Mouse (Mus musculus) neural tube, embryonic 12.5 days (tissue): ENCODE measurements around the gene Trpc5os. TPM values are rescaled to one million over a fixed set of nuclear protein-coding genes. Genes with fewer than 3 reads are reported as not detected.

ENCODE experiments used
- ATAC-seq: fragments of 200-750 bp; cut with Nextera tagmentation; 2 replicates; pipeline ENCODE4 v1.8.0; 2017; ENCODE audit warnings: low read depth, mild to moderate bottlenecking, moderate TSS enrichment, moderate library complexity; ENCODE audit not compliant: low FRiP score
- H3K27ac ChIP-seq: fragments of 300-500 bp; sonication (generic); 2 replicates; pipeline ENCODE4 v1.5.1; 2016
- H3K27me3 ChIP-seq: fragments of 300-500 bp; sonication (generic); replicated peaks from 2 replicates; pipeline ENCODE4 v1.6.1; 2016; ENCODE audit warnings: mild to moderate bottlenecking
- H3K36me3 ChIP-seq: fragments of 300-500 bp; sonication (generic); 2 replicates; pipeline ENCODE4 v1.6.1; 2016; ENCODE audit warnings: mild to moderate bottlenecking
- H3K4me1 ChIP-seq: fragments of 300-500 bp; sonication (generic); 2 replicates; pipeline ENCODE4 v1.6.1; 2016
- H3K4me2 ChIP-seq: fragments of 300-500 bp; sonication (generic); replicated peaks from 2 replicates; pipeline ENCODE4 v1.6.1; 2016; ENCODE audit warnings: mild to moderate bottlenecking
- H3K4me3 ChIP-seq: fragments of 300-500 bp; sonication (generic); 2 replicates; pipeline ENCODE4 v1.5.1; 2016
- H3K9ac ChIP-seq: fragments of 300-500 bp; sonication (generic); 2 replicates; pipeline ENCODE4 v1.6.1; 2016; ENCODE audit warnings: mild to moderate bottlenecking
- H3K9me3 ChIP-seq: fragments of 300-500 bp; sonication (generic); 2 replicates; pipeline ENCODE4 v1.6.1; 2016; ENCODE audit warnings: mild to moderate bottlenecking
- WGBS: fragments of 180-500 bp; shearing (Covaris S2); methylation state at CpG from one replicate; pipeline ENCODE4 v1.1.7; 2016; 5-methylcytosine and 5-hydroxymethylcytosine counted together
- polyA plus RNA-seq: library from polyadenylated mRNA; unstranded; fragments of >200 nt; fragmentation: Nextera tagmentation; extraction: Ambion mirVana; gene quantifications from 2 replicates; pipeline ENCODE4 v1.2.1, GENCODE M21; 2016

Trpc5os gene
- 0.05 TPM in 1 of 2 replicates, not detected in the other for polyA plus RNA-seq

DNA sequence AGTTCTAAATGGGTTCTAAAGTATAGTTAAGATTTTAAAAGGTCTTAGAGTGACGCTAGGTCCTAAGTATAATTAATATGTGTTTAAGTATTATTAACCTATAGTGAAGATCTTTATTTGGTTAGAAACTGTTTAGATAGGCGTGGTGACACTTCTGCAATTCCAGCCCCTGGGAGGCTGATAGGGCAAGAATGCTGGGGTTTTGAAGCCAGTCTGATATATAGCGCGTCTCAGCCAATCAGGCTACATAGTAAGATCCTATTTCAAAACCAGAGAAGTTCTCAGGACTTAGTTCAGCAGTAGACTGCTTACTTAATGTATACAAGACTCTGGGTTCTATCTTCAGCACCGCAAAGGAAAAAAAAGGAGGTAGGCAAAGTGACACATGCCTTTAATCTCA, at the start of gene Trpc5os:
Gene Trpc5os (plus strand): TSS at position 301 of the 400 bp plus-strand sequence.
- ATAC-seq, result no peak
- Histone ChIP-seq H3K9ac (no peak within 1 kb of the TSS), H3K27me3 (no peaks in the 10 kb centered on the region), H3K4me3 (no peak within 1 kb of the TSS), H3K4me1 (no peaks in the 10 kb centered on the region), H3K27ac (no peak within 1 kb of the TSS), H3K9me3 (no peaks in the 10 kb centered on the region), H3K36me3 (no peaks in the 10 kb centered on the region), H3K4me2 (no peak within 1 kb of the TSS)
- 90% methylated on average over 5 of the region's 5 CpGs for WGBS

DNA sequence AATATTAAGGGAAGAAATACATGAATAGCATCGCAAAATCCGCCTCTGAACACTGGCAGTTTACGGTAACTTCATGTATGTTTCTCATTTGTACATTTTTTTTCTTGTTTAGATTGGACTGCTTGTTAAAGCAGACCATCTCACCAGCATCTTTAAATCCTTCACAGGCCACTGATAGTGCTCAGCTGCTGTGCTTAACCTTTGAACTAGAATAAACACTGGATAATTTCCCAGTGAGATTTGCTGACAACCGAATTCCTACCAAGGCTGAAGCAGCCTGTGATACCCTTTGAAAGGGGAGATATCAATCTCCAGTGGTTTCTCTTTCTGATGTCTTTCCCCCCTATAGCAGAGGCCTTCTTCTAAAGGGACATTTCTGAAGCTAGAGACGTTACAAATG, 48.3 kb upstream of the Trpc5os start:
- no peaks in the 10 kb centered on the region for H3K4me1 ChIP-seq
- H3K4me2 ChIP-seq, result no peak overlapping the region
- 83% methylated on average over 5 of the region's 5 CpGs for WGBS
- H3K27me3 ChIP-seq, result no peaks in the 10 kb centered on the region
- no peaks in the 10 kb centered on the region for H3K36me3 ChIP-seq
- no peak overlapping the region for H3K27ac ChIP-seq
- no peak overlapping the region for H3K9ac ChIP-seq
- no peaks in the 10 kb centered on the region for H3K9me3 ChIP-seq
- no peak for ATAC-seq
- no peak overlapping the region for H3K4me3 ChIP-seq

DNA sequence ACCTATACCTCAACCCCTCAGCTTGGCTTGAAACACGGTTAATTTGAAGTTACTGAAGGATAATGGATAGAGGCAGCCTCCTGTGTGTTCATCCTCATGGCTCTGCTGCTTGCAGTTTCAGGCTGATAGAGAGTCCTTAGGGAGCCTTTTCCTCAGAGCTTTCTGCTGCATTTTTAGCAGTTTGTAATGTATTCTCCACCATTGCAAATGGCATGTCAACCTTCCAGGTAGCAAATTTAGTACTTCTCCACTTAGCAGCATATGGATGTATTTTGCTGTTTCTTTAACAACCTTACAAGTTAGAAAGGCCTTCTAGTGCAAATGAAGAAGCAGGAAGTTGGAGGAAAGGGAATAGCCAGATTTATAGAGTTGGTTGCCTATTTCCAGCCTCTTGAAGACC, 36.1 kb upstream of the Trpc5os start:
- Histone ChIP-seq H3K27me3 (no peaks in the 10 kb centered on the region), H3K4me3 (no peak overlapping the region), H3K4me2 (no peak overlapping the region), H3K36me3 (no peaks in the 10 kb centered on the region), H3K4me1 (no peaks in the 10 kb centered on the region), H3K9ac (no peak overlapping the region), H3K27ac (no peak overlapping the region), H3K9me3 (no peaks in the 10 kb centered on the region)
- WGBS, result 60% methylated on average over 1 of the region's 1 CpGs
- ATAC-seq, result no peak

DNA sequence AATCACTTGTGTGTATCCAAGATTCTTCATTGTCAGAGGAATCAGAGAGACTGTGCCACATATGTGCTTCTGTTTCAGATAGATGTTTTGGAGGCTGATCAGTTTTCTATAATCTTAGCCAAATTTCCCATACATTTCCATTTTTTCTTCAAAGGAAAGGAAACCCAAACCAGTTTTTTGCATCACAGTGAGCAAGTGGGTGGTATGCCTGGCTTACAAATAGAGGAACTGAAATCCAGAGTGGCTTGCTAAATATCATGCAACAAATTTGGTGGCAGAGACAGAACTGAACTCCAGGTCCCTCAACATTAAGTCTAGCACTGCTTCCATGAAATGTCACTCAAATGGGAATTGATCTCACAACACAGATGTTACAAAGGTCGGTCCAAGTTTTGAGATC, 35.3 kb upstream of the Trpc5os start:
- ATAC-seq, result no peak
- no peak overlapping the region for H3K4me2 ChIP-seq
- no peak overlapping the region for H3K4me3 ChIP-seq
- no peak overlapping the region for H3K9ac ChIP-seq
- 86% methylated on average over 1 of the region's 1 CpGs for WGBS
- no peaks in the 10 kb centered on the region for H3K9me3 ChIP-seq
- H3K4me1 ChIP-seq, result no peaks in the 10 kb centered on the region
- no peaks in the 10 kb centered on the region for H3K27me3 ChIP-seq
- no peaks in the 10 kb centered on the region for H3K36me3 ChIP-seq
- no peak overlapping the region for H3K27ac ChIP-seq

DNA sequence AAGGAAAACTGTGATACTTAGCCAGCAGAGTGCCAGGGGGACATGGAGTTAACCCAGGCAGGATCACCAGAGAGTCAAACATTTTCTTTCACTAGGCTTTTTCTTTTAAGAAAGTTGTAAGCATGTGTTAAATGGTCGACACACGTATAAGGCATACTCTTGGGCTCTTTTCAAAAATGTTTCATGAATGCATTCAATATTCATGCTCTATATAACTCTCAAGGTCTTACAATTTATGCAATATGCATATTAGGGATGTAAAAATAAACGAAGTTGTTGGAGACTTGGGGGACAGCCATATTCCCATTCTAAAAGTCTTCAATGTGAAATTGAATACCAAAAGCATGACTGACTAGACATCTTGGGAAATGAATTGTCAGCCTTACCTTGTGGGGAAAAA, 32.5 kb upstream of the Trpc5os start:
- H3K36me3 ChIP-seq, result no peaks in the 10 kb centered on the region
- no peak overlapping the region for H3K4me3 ChIP-seq
- no peaks in the 10 kb centered on the region for H3K27me3 ChIP-seq
- 80% methylated on average over 3 of the region's 3 CpGs for WGBS
- no peak overlapping the region for H3K9ac ChIP-seq
- H3K4me1 ChIP-seq, result no peaks in the 10 kb centered on the region
- H3K4me2 ChIP-seq, result no peak overlapping the region
- H3K9me3 ChIP-seq, result no peaks in the 10 kb centered on the region
- ATAC-seq, result no peak
- H3K27ac ChIP-seq, result no peak overlapping the region

DNA sequence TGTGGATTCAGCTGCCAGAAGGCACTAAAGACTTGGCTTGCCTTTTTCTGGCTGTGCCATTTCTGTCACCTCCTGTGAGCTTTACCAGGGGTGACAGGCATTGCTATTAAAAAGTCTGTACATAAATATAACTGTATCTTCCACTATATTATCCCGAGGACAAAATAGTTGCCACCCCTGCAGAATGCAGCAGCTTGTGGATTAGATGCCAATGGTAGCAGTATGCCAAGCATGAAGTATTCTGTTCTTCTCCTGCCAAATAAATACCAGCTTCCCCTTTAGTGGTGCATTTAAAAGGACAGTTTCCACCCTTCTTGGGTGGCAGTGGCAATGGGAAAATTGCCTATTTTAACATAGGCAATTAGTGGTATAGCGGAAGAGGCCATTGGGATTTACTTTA, 8.0 kb downstream of the Trpc5os start:
- Histone ChIP-seq H3K9ac (no peak overlapping the region), H3K9me3 (no peaks in the 10 kb centered on the region), H3K27me3 (no peaks in the 10 kb centered on the region), H3K36me3 (no peaks in the 10 kb centered on the region), H3K27ac (no peak overlapping the region), H3K4me3 (no peak overlapping the region), H3K4me1 (no peaks in the 10 kb centered on the region), H3K4me2 (no peak overlapping the region)
- ATAC-seq, result no peak
- 97% methylated on average over 2 of the region's 2 CpGs for WGBS

DNA sequence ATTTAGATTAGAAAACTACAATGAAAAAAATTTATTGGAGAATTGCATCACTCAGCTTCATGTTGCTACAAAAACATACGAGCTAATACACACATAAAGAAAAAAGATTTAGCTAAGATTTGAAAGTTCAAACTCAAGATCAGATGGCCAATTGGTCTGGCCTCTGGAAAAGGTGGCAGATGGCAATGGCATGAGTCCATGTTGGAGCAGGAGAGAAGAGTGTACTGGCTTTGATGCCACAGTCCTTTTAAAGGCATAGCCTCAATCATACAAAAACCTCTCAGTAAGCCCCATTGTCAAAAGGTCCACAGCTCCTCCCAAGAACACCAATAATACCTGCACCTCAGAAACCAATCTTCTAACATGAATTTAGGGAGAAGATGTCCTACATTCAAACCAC, 35.0 kb downstream of the Trpc5os start:
- no peak overlapping the region for H3K9ac ChIP-seq
- no peaks in the 10 kb centered on the region for H3K27me3 ChIP-seq
- no peaks in the 10 kb centered on the region for H3K9me3 ChIP-seq
- no peaks in the 10 kb centered on the region for H3K4me1 ChIP-seq
- no peak overlapping the region for H3K4me3 ChIP-seq
- H3K4me2 ChIP-seq, result no peak overlapping the region
- no peak overlapping the region for H3K27ac ChIP-seq
- no peak for ATAC-seq
- WGBS, result 83% methylated on average over 1 of the region's 1 CpGs
- H3K36me3 ChIP-seq, result no peaks in the 10 kb centered on the region

DNA sequence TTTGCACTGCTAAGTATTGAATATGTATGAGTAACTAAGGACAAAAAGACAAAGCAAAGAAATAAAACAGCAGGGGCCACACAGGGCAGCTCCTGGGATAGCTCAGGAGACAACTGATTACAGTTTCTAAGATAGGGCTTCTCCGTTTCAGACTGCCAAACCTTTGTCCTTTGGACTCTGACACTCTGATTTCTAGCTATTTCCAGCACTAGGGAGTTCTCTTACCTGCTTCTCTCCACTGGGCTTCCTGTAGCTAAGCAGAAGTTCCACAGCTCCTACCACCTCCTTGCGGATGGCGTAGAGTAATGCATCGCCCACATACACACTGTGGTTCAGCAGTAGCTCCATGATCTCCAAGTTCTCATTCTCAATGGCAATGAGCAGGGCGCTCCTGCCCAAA, 66.9 kb downstream of the Trpc5os start:
- H3K9ac ChIP-seq, result no peak overlapping the region
- H3K36me3 ChIP-seq, result no peaks in the 10 kb centered on the region
- no peak overlapping the region for H3K27ac ChIP-seq
- H3K4me2 ChIP-seq, result no peak overlapping the region
- no peaks in the 10 kb centered on the region for H3K9me3 ChIP-seq
- WGBS, result 76% methylated on average over 5 of the region's 5 CpGs
- H3K4me3 ChIP-seq, result no peak overlapping the region
- no peaks in the 10 kb centered on the region for H3K4me1 ChIP-seq
- no peak for ATAC-seq
- no peaks in the 10 kb centered on the region for H3K27me3 ChIP-seq

DNA sequence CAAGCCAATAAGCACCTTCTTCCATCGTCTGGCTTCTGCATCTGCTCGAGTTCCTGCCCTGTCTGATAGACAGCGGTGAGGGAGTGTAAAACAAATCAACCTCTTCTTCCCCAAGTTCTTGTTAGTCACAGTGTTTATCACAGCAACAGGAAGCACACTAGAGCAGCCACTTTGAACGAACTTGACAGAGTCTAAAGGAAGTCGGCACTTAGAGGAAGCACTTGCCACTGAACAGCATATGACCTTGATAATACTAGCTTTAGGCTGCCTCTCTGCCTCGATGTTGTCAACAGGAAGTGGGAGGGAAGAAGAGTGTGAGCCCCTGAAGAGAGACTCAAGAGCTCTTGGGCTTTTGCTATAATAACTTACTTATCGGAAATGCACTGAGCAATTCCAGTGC, 69.7 kb downstream of the Trpc5os start:
- H3K4me1 ChIP-seq, result no peaks in the 10 kb centered on the region
- H3K27me3 ChIP-seq, result no peaks in the 10 kb centered on the region
- no peak overlapping the region for H3K4me3 ChIP-seq
- 88% methylated on average over 7 of the region's 7 CpGs for WGBS
- ATAC-seq, result no peak
- no peaks in the 10 kb centered on the region for H3K9me3 ChIP-seq
- H3K9ac ChIP-seq, result no peak overlapping the region
- no peak overlapping the region for H3K27ac ChIP-seq
- H3K36me3 ChIP-seq, result no peaks in the 10 kb centered on the region
- H3K4me2 ChIP-seq, result no peak overlapping the region

Other genes with a start within 250 kb of the Trpc5os start
- 13.9 and 22.1 TPM in 2 replicates for gene Alg13, start 138.8 kb upstream of the Trpc5os start, polyA plus RNA-seq
- gene Trpc5, start 231.6 kb downstream of the Trpc5os start, polyA plus RNA-seq, result 0.41 and 0.51 TPM in 2 replicates
- gene Rtl4, start 232.3 kb downstream of the Trpc5os start, polyA plus RNA-seq, result 0.18 and 0.44 TPM in 2 replicates